Mouse (Mus musculus) bone marrow, adult 2 months (tissue): Measurements from ENCODE around the gene Tmem178.

ENCODE experiments used
- CTCF ChIP-seq: fragments of 200-500 bp; IDR thresholded peaks from 2 replicates; pipeline ENCODE4 v1.5.1; 2011; ENCODE audit warnings: low read length, control low read depth; ENCODE audit not compliant: control insufficient read depth, insufficient read depth
- POLR2A ChIP-seq: fragments of 200-500 bp; IDR thresholded peaks from 2 replicates; pipeline ENCODE4 v1.6.1; 2011; ENCODE audit warnings: low read depth, mild to moderate bottlenecking, control low read depth, low read length, borderline replicate concordance; ENCODE audit not compliant: control insufficient read depth

GRCm38 (mm10) chr17:80932716-80933115 is 11.7 kb upstream of the Tmem178 start:
- TF ChIP-seq CTCF (no peak), POLR2A (no peak)
